Mouse (Mus musculus) intestine, embryonic 14.5 days (tissue): ENCODE data around the gene Sez6l2. TPM values are rescaled to one million over a fixed set of nuclear protein-coding genes. Genes with fewer than 3 reads are reported as not detected.
A peak's percentile ranks its signal among the peaks of the same experiment; 100 is the strongest.

Source experiments
- ATAC-seq: fragments of 200-750 bp; cut with Nextera tagmentation; replicated peaks from 2 replicates; pipeline ENCODE4 v1.8.0; 2017; ENCODE audit warnings: low read depth, moderate number of reproducible peaks, moderate TSS enrichment, moderate library complexity; ENCODE audit not compliant: low FRiP score, low TSS enrichment
- DNase-seq: peaks from one replicate; pipeline ENCODE4 v3.0.0-alpha.2; 2018; ENCODE audit warnings: low spot score
- H3K27ac ChIP-seq: fragments of 300-500 bp; sonication (generic); 2 replicates; pipeline ENCODE4 v1.5.1; 2014; ENCODE audit warnings: low read depth, mild to moderate bottlenecking, control low read depth
- H3K27me3 ChIP-seq: fragments of 300-500 bp; sonication (generic); replicated peaks from 2 replicates; pipeline ENCODE4 v1.6.1; 2014; ENCODE audit warnings: low read length, control low read depth; ENCODE audit not compliant: control insufficient read depth, insufficient read depth
- H3K36me3 ChIP-seq: fragments of 300-500 bp; sonication (generic); 2 replicates; pipeline ENCODE4 v1.6.1; 2014; ENCODE audit warnings: low read length, control low read depth; ENCODE audit not compliant: control insufficient read depth, insufficient read depth
- H3K4me1 ChIP-seq: fragments of 300-500 bp; sonication (generic); replicated peaks from 2 replicates; pipeline ENCODE4 v1.6.1; 2014; ENCODE audit warnings: low read length, control low read depth, mixed read lengths; ENCODE audit not compliant: control insufficient read depth, insufficient read depth
- H3K4me2 ChIP-seq: fragments of 300-500 bp; sonication (generic); 2 replicates; pipeline ENCODE4 v1.6.1; 2014; ENCODE audit warnings: low read length
- H3K4me3 ChIP-seq: fragments of 300-500 bp; sonication (generic); 2 replicates; pipeline ENCODE4 v1.5.1; 2014; ENCODE audit warnings: low read depth, low read length, control low read depth, mixed read lengths
- H3K9ac ChIP-seq: fragments of 300-500 bp; sonication (generic); 2 replicates; pipeline ENCODE4 v1.6.1; 2014; ENCODE audit warnings: mild to moderate bottlenecking, low read length
- H3K9me3 ChIP-seq: fragments of 300-500 bp; sonication (generic); 2 replicates; pipeline ENCODE4 v1.6.1; 2016; ENCODE audit warnings: low read length, control low read depth; ENCODE audit not compliant: control insufficient read depth
- whole genome bisulfite sequencing: fragments of 180-500 bp; shearing (Covaris S2); extraction: QIAGEN DNeasy Blood & Tissue Kit; methylation state at CpG from one replicate; pipeline ENCODE4 v1.1.7; 2014; 5-methylcytosine and 5-hydroxymethylcytosine counted together
- polyA plus RNA-seq: library from polyadenylated mRNA; unstranded; fragments of >200 nt; fragmentation: Nextera tagmentation; extraction: Ambion mirVana; gene quantifications from 2 replicates; pipeline ENCODE4 v1.2.1, GENCODE M21; 2014

Gene Sez6l2
- polyA plus RNA-seq, 1 experiment from 2014 or later, result 3.8 TPM

- no peak overlapping the region for H3K9ac ChIP-seq
- no peaks in the 10 kb centered on the region for H3K36me3 ChIP-seq
- H3K9me3 ChIP-seq, result no peaks in the 10 kb centered on the region
- H3K27me3 ChIP-seq, result peaks cover 23% of the 10 kb centered on the region
- ATAC-seq, result no peak
- peaks cover 3% of the 10 kb centered on the region; the same call in 1 of the 2 replicates for H3K4me1 ChIP-seq
- no peak overlapping the region for H3K27ac ChIP-seq
- no peak for DNase-seq
- WGBS, result 8% methylated on average over 26 of the region's 26 CpGs
- H3K4me3 ChIP-seq, result no peak overlapping the region
- H3K4me2 ChIP-seq, result peak overlapping the region; percentile 99; the same call in 1 of the 2 replicates
Measured at GRCm38 (mm10) chr7:126950647-126951615, 568 bp downstream of the Sez6l2 start.

GRCm38 (mm10) chr7:126951741-126952140, 1.4 kb downstream of the Sez6l2 start:
- no peak overlapping the region for H3K4me3 ChIP-seq
- DNase-seq (no peak), ATAC-seq (no peak)
- no peaks in the 10 kb centered on the region for H3K36me3 ChIP-seq
- no peak overlapping the region for H3K4me2 ChIP-seq
- WGBS, result 26% methylated on average over 4 of the region's 4 CpGs
- H3K27ac ChIP-seq, result no peak overlapping the region
- H3K4me1 ChIP-seq, result peaks cover 3% of the 10 kb centered on the region; the same call in 1 of the 2 replicates
- peaks cover 23% of the 10 kb centered on the region for H3K27me3 ChIP-seq
- no peaks in the 10 kb centered on the region for H3K9me3 ChIP-seq
- no peak overlapping the region for H3K9ac ChIP-seq

- WGBS, result 1% methylated on average over 8 of the region's 8 CpGs
- Histone ChIP-seq H3K27me3 (peaks cover 23% of the 10 kb centered on the region), H3K4me1 (peaks cover 3% of the 10 kb centered on the region; the same call in 1 of the 2 replicates), H3K9ac (no peak overlapping the region), H3K9me3 (no peaks in the 10 kb centered on the region), H3K27ac (no peak overlapping the region), H3K36me3 (no peaks in the 10 kb centered on the region), H3K4me3 (no peak overlapping the region), H3K4me2 (no peak overlapping the region)
- no peak for DNase-seq
- ATAC-seq, result no peak
Measured at GRCm38 (mm10) chr7:126952646-126953045, 2.3 kb downstream of the Sez6l2 start.

DNA sequence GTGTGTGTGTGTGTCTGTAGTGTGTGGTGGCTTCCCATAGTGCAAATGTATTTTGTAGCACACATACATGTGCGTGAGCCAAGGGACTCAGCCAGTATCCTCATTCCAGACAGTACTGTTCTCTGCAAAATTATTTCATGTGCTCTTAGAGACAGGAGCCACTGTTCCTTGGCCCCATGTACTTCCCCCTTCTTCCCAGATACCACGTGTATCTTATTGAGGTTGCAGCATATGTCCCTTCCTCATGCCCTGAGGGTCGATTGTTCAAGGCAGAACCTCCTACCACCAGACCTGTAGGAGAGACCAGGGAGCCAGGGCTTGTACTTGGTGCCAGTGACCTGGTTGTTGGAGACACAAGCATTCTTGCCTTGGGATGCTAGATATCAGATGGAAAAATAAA, 4.8 kb downstream of the Sez6l2 start:
- no peak overlapping the region for H3K4me2 ChIP-seq
- H3K36me3 ChIP-seq, result no peaks in the 10 kb centered on the region
- DNase-seq (no peak), ATAC-seq (no peak)
- no peak overlapping the region for H3K27ac ChIP-seq
- WGBS, result 67% methylated on average over 3 of the region's 3 CpGs
- H3K9me3 ChIP-seq, result no peaks in the 10 kb centered on the region
- no peak overlapping the region for H3K4me3 ChIP-seq
- peaks cover 20% of the 10 kb centered on the region for H3K27me3 ChIP-seq
- no peak overlapping the region for H3K9ac ChIP-seq
- H3K4me1 ChIP-seq, result no peaks in the 10 kb centered on the region

DNA sequence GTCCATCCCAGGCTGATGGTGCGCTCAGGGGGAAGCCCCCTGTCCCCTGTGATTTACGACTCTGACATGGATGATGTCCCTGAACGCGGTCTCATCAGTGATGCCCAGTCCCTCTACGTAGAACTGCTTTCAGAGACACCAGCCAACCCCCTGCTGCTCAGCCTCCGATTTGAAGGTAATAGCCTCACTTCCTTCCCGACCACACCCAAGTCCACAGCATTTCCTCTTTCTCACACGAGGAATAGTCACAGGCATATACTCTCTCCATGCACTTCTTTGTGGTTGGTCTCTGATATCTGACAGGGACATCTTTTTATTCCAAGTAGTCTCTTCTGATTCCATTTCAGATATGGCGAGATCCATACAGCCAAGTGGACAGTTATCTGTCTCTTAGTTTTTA, 9.4 kb downstream of the Sez6l2 start:
- Histone ChIP-seq H3K4me1 (no peaks in the 10 kb centered on the region), H3K27me3 (peaks cover 18% of the 10 kb centered on the region), H3K4me3 (no peak overlapping the region), H3K9ac (no peak overlapping the region), H3K27ac (no peak overlapping the region), H3K4me2 (no peak overlapping the region), H3K36me3 (no peaks in the 10 kb centered on the region), H3K9me3 (no peaks in the 10 kb centered on the region)
- no peak for ATAC-seq
- WGBS, result 65% methylated on average over 9 of the region's 9 CpGs
- DNase-seq, result no peak

DNA sequence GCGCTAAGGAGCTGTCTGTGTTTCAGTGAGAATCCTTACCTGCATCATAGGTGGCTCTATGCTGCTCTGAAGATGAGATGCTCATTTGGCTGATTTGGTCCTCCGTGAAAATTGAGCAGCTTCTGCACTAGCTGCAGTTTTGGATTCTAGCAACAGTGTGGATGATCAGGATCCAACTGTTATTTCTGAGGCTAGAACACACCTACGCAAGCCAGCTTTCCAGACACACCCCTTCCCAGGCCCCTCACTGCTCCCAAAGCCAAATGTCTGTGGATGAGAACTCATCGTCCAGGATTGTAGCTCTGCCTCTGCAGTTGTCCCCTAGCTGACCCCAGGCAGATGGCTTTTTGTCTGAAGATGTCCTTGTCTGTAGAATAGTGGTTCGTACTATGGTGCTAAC, 10.7 kb downstream of the Sez6l2 start:
- no peaks in the 10 kb centered on the region for H3K36me3 ChIP-seq
- no peaks in the 10 kb centered on the region for H3K9me3 ChIP-seq
- H3K27ac ChIP-seq, result no peak overlapping the region
- H3K27me3 ChIP-seq, result peaks cover 18% of the 10 kb centered on the region
- H3K4me3 ChIP-seq, result no peak overlapping the region
- no peaks in the 10 kb centered on the region for H3K4me1 ChIP-seq
- WGBS, result 81% methylated on average over 5 of the region's 5 CpGs
- no peak for ATAC-seq
- DNase-seq, result no peak
- H3K9ac ChIP-seq, result no peak overlapping the region
- H3K4me2 ChIP-seq, result no peak overlapping the region

- H3K4me3 ChIP-seq, result no peak overlapping the region
- DNase-seq, result no peak
- no peak for ATAC-seq
- H3K4me2 ChIP-seq, result no peak overlapping the region
- no peak overlapping the region for H3K9ac ChIP-seq
- no peak overlapping the region for H3K27ac ChIP-seq
- no peaks in the 10 kb centered on the region for H3K9me3 ChIP-seq
- H3K4me1 ChIP-seq, result no peaks in the 10 kb centered on the region
- 87% methylated on average over 4 of the region's 4 CpGs for WGBS
- H3K27me3 ChIP-seq, result peaks cover 18% of the 10 kb centered on the region
- no peaks in the 10 kb centered on the region for H3K36me3 ChIP-seq
Measured at GRCm38 (mm10) chr7:126961965-126962364, 11.6 kb downstream of the Sez6l2 start.

GRCm38 (mm10) chr7:126963548-126964286, 13.4 kb downstream of the Sez6l2 start:
- no peak overlapping the region for H3K4me2 ChIP-seq
- no peak overlapping the region for H3K27ac ChIP-seq
- no peak overlapping the region for H3K4me3 ChIP-seq
- no peak for DNase-seq
- ATAC-seq, result no peak
- H3K9ac ChIP-seq, result no peak overlapping the region
- H3K4me1 ChIP-seq, result no peaks in the 10 kb centered on the region
- 25% methylated on average over 19 of the region's 19 CpGs for WGBS
- H3K27me3 ChIP-seq, result peaks cover 18% of the 10 kb centered on the region
- H3K9me3 ChIP-seq, result no peaks in the 10 kb centered on the region
- H3K36me3 ChIP-seq, result no peaks in the 10 kb centered on the region
